Mouse (Mus musculus) neural tube, embryonic 11.5 days (tissue): ENCODE data around the gene Cdh4. TPM values are rescaled to one million over a fixed set of nuclear protein-coding genes. Genes with fewer than 3 reads are reported as not detected.

Experiments
- ATAC-seq: fragments of 200-750 bp; cut with Nextera tagmentation; 2 replicates; pipeline ENCODE4 v1.8.0; 2017; ENCODE audit warnings: moderate number of reproducible peaks, mild to moderate bottlenecking, moderate TSS enrichment, moderate library complexity; ENCODE audit not compliant: insufficient read depth, low FRiP score, low TSS enrichment
- DNase-seq: peaks from one replicate; pipeline ENCODE4 v3.0.0-alpha.2; 2015; ENCODE audit warnings: low spot score
- H3K27ac ChIP-seq: fragments of 300-500 bp; sonication (generic); 2 replicates; pipeline ENCODE4 v1.5.1; 2014; ENCODE audit warnings: low read depth, mild to moderate bottlenecking, low read length
- H3K27me3 ChIP-seq: fragments of 300-500 bp; sonication (generic); 2 replicates; pipeline ENCODE4 v1.6.1; 2014; ENCODE audit warnings: mild to moderate bottlenecking, low read length, mixed read lengths; ENCODE audit not compliant: control insufficient read depth, insufficient read depth
- H3K36me3 ChIP-seq: fragments of 300-500 bp; sonication (generic); 2 replicates; pipeline ENCODE4 v1.6.1; 2014; ENCODE audit warnings: mild to moderate bottlenecking, low read length, moderate library complexity, mixed read lengths; ENCODE audit not compliant: control insufficient read depth, insufficient read depth
- H3K4me1 ChIP-seq: fragments of 300-500 bp; sonication (generic); 2 replicates; pipeline ENCODE4 v1.6.1; 2014; ENCODE audit warnings: low read length, mixed read lengths; ENCODE audit not compliant: control insufficient read depth, insufficient read depth
- H3K4me2 ChIP-seq: fragments of 300-500 bp; sonication (generic); 2 replicates; pipeline ENCODE4 v1.6.1; 2014; ENCODE audit warnings: low read depth, mild to moderate bottlenecking, moderate library complexity
- H3K4me3 ChIP-seq: fragments of 300-500 bp; sonication (generic); 2 replicates; pipeline ENCODE4 v1.5.1; 2014; ENCODE audit warnings: low read depth, low read length
- H3K9ac ChIP-seq: fragments of 300-500 bp; sonication (generic); 2 replicates; pipeline ENCODE4 v1.6.1; 2014; ENCODE audit warnings: mild to moderate bottlenecking, low read length
- H3K9me3 ChIP-seq: fragments of 300-500 bp; sonication (generic); 2 replicates; pipeline ENCODE4 v1.6.1; 2016; ENCODE audit warnings: low read length; ENCODE audit not compliant: control insufficient read depth
- WGBS: fragments of 180-500 bp; shearing (Covaris S2); extraction: QIAGEN DNeasy Blood & Tissue Kit; methylation state at CpG from one replicate; pipeline ENCODE4 v1.1.7; 2014; 5-methylcytosine and 5-hydroxymethylcytosine counted together
- polyA plus RNA-seq: library from polyadenylated mRNA; unstranded; fragments of >200 nt; fragmentation: Nextera tagmentation; extraction: Ambion mirVana; gene quantifications from 2 replicates; pipeline ENCODE4 v1.2.1, GENCODE M21; 2014

Cdh4 gene
- polyA plus RNA-seq: 8.2 and 9.4 TPM in 2 replicates

DNA sequence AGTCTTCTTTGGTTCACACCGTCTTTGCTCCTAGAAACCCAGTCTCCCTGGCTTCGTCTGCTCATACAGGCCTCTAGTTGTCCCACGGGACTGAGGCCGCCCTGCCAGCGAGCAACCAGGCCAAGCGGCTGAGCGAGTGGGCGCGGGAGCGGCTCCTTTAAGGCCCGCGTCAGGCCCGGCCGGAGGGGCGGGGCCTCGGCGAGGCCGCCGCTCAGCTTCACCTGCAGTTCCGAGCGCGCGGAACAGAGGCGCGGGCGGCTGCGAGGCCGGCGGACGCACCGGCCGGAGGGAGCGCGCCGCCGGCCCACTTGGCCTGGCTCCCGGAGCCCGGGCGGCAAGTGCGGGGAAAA lies at the start of gene Cdh4:
Gene Cdh4 (plus strand): TSS at position 241 of the 350 bp plus-strand sequence.
- H3K9ac ChIP-seq: peak within 1 kb of the TSS; percentile 73
- H3K36me3 ChIP-seq: no peaks in the 10 kb centered on the region
- peaks cover 5% of the 10 kb centered on the region; the same call in 1 of the 2 replicates for H3K27me3 ChIP-seq
- WGBS: 0% methylated on average over 28 of the region's 40 CpGs
- peaks cover 6% of the 10 kb centered on the region; the same call in 1 of the 2 replicates for H3K4me1 ChIP-seq
- H3K4me2 ChIP-seq: peak within 1 kb of the TSS; percentile 93
- H3K4me3 ChIP-seq: peak within 1 kb of the TSS; percentile 71
- ATAC-seq (peak; percentile 91), DNase-seq (peak; percentile 88)
- H3K9me3 ChIP-seq: no peaks in the 10 kb centered on the region
- peak within 1 kb of the TSS; percentile 75 for H3K27ac ChIP-seq

DNA sequence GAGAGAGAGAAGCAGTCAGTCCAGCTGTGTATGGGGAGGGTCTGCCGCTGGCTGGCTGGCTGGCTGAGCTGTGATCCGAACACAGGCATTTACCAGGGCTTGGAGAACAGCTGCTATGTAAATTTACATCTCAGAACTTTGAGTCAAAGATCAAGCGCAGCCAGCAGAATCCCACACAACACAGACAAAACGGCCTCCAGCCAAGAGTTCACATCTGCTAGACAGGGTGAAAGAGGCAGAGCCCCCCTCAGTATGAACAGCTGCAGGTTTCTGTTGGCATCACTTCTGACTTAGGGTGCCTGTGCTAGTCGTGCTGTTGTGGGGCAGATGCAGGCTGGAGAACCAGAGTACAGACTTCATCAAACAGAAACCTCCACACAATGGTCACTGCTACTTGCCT lies 46.8 kb upstream of the Cdh4 start:
- H3K9me3 ChIP-seq: no peaks in the 10 kb centered on the region
- no peaks in the 10 kb centered on the region for H3K4me1 ChIP-seq
- WGBS: 63% methylated on average over 5 of the region's 5 CpGs
- no peak overlapping the region for H3K9ac ChIP-seq
- no peak overlapping the region for H3K4me3 ChIP-seq
- H3K36me3 ChIP-seq: no peaks in the 10 kb centered on the region
- H3K27ac ChIP-seq: no peak overlapping the region
- DNase-seq (no peak), ATAC-seq (no peak)
- H3K4me2 ChIP-seq: no peak overlapping the region
- H3K27me3 ChIP-seq: no peaks in the 10 kb centered on the region

DNA sequence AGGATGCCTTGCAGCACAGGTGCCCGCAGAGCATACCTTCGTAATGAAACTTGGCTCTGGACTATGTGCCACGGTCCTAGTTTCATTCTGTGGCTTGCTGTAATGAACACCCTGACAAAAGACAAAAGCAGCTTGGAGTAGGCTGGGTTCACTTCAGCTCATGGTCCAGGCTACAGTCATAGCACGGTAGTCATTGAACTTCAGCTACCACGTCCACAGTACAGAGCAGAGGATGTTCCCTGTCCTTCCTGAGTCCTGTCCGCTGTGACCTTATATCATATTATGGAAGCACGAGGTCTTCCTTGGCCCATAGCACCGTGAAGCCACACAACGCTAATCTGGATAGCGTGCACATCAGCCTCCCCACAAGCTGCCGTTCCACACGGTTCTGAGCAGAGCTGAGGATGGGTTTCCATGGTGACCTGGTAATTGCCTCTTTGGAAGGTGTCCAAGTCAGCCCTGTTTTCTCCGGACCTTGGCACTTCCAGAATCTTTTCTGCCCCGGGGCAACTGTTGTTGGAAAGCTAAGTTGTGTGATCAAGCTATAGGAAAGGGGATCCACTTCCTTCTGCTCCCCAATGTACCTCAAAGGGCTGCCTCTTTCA lies 42.5 kb upstream of the Cdh4 start:
- ATAC-seq: no peak
- H3K36me3 ChIP-seq: no peaks in the 10 kb centered on the region
- WGBS: 91% methylated on average over 14 of the region's 14 CpGs
- DNase-seq: no peak
- no peak overlapping the region for H3K4me3 ChIP-seq
- H3K27me3 ChIP-seq: no peaks in the 10 kb centered on the region
- H3K9me3 ChIP-seq: no peaks in the 10 kb centered on the region
- H3K4me2 ChIP-seq: no peak overlapping the region
- H3K27ac ChIP-seq: no peak overlapping the region
- H3K9ac ChIP-seq: no peak overlapping the region
- H3K4me1 ChIP-seq: no peaks in the 10 kb centered on the region

GRCm38 (mm10) chr2:179410866-179411561 lies 31.2 kb upstream of the Cdh4 start:
- Histone ChIP-seq H3K4me1 (no peaks in the 10 kb centered on the region), H3K4me3 (no peak overlapping the region), H3K4me2 (no peak overlapping the region), H3K9ac (no peak overlapping the region), H3K9me3 (no peaks in the 10 kb centered on the region), H3K27ac (no peak overlapping the region), H3K27me3 (no peaks in the 10 kb centered on the region), H3K36me3 (no peaks in the 10 kb centered on the region)
- WGBS: 55% methylated on average over 8 of the region's 8 CpGs
- DNase-seq (no peak), ATAC-seq (no peak)

DNA sequence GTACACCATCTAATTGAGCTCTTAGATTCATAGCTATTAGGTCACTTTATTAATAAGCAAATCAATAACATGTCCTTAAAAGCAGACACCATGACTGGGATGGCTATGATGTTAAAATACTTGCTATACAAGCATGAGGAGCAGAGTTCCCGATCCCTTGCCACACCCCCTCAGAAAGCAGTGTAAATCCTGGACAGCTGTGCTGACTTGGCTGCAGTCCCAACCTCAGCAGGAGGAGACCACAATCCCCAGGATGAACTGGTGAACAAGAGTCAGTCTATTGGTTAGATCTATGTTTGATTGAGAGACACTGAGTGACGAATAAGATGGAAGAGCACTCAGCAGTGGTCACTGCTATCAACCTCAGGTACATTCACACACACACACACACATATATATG lies 29.3 kb upstream of the Cdh4 start:
- Histone ChIP-seq H3K4me3 (no peak overlapping the region), H3K9ac (no peak overlapping the region), H3K36me3 (no peaks in the 10 kb centered on the region), H3K4me1 (no peaks in the 10 kb centered on the region), H3K9me3 (no peaks in the 10 kb centered on the region), H3K27ac (no peak overlapping the region), H3K4me2 (no peak overlapping the region), H3K27me3 (no peaks in the 10 kb centered on the region)
- ATAC-seq (no peak), DNase-seq (no peak)
- 73% methylated on average over 2 of the region's 2 CpGs for WGBS

DNA sequence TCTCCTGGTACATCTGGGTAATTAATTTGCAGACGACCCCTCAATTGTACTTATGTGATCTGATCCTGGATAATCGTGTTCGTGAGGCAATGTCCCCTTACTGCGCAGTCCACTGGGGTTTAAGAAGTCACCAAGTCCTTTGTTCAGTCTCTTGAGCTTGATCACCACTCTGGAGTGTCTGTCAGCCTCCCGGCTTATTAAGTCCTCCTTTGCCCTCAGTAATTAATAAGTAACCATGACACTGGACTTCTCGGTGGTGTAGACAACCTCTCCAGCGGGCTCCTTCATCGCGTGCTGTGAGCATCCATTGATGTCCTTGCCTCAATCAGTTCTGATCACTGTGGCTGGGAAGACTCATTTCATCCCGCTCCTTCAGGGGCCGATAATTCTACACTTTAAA lies 28.0 kb upstream of the Cdh4 start:
- no peak overlapping the region for H3K27ac ChIP-seq
- H3K4me2 ChIP-seq: no peak overlapping the region
- ATAC-seq (no peak), DNase-seq (no peak)
- no peaks in the 10 kb centered on the region for H3K27me3 ChIP-seq
- no peak overlapping the region for H3K4me3 ChIP-seq
- H3K9ac ChIP-seq: no peak overlapping the region
- no peaks in the 10 kb centered on the region for H3K36me3 ChIP-seq
- WGBS: 83% methylated on average over 11 of the region's 11 CpGs
- H3K4me1 ChIP-seq: no peaks in the 10 kb centered on the region
- no peaks in the 10 kb centered on the region for H3K9me3 ChIP-seq

- Histone ChIP-seq H3K4me2 (no peak overlapping the region), H3K36me3 (no peaks in the 10 kb centered on the region), H3K4me1 (no peaks in the 10 kb centered on the region), H3K9ac (no peak overlapping the region), H3K4me3 (no peak overlapping the region), H3K9me3 (no peaks in the 10 kb centered on the region), H3K27ac (no peak overlapping the region), H3K27me3 (no peaks in the 10 kb centered on the region)
- WGBS: 93% methylated on average over 9 of the region's 9 CpGs
- no peak for DNase-seq
- no peak for ATAC-seq
Measured at GRCm38 (mm10) chr2:179414704-179415103, 27.5 kb upstream of the Cdh4 start.

DNA sequence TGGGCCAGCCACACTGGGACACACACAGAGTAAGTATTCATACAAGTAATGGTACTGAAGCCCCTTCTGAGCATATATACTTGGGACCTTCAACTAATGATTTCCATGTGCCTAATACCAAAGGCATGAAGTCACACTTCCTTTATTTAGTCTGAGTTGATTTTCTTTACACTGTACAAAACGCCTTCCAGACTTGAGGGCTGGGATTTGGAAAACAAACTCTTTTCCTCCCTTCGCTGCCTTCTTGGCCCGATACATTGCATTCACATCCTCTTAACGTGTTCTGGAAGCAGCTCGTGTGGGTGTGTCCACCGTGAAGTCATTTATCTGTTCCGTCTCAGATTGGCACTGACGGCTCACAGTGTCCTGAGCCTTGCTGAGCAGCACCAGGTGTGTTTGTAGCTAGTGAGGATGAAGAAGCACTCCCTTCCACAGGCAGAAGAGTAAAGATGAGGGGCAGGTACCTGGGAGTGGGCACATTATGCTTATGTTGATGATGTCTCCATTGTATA lies 26.3 kb upstream of the Cdh4 start:
- no peak overlapping the region for H3K27ac ChIP-seq
- H3K4me1 ChIP-seq: no peaks in the 10 kb centered on the region
- no peak for ATAC-seq
- H3K4me3 ChIP-seq: no peak overlapping the region
- H3K9me3 ChIP-seq: no peaks in the 10 kb centered on the region
- no peaks in the 10 kb centered on the region for H3K27me3 ChIP-seq
- H3K4me2 ChIP-seq: no peak overlapping the region
- H3K9ac ChIP-seq: no peak overlapping the region
- DNase-seq: no peak
- WGBS: 70% methylated on average over 8 of the region's 8 CpGs
- no peaks in the 10 kb centered on the region for H3K36me3 ChIP-seq
